Mouse (Mus musculus) embryonic facial prominence, embryonic 11.5 days (tissue): ENCODE results near the gene Trip6. TPM values are rescaled to one million over a fixed set of nuclear protein-coding genes. Genes with fewer than 3 reads are reported as not detected.
A peak's percentile ranks its signal among the peaks of the same experiment; 100 is the strongest.

Source experiments
- ATAC-seq: fragments of 200-750 bp; cut with Nextera tagmentation; replicated peaks from 2 replicates; pipeline ENCODE4 v1.8.0; 2017; ENCODE audit warnings: low read depth; ENCODE audit not compliant: insufficient number of reproducible peaks, low FRiP score, low TSS enrichment
- DNase-seq: peaks from one replicate; pipeline ENCODE4 v3.0.0-alpha.2; 2015; ENCODE audit warnings: low spot score
- H3K27ac ChIP-seq: fragments of 300-500 bp; sonication (generic); replicated peaks from 2 replicates; pipeline ENCODE4 v1.5.1; 2014; ENCODE audit warnings: mild to moderate bottlenecking, low read depth, low read length, control low read depth
- H3K27me3 ChIP-seq: fragments of 300-500 bp; sonication (generic); 2 replicates; pipeline ENCODE4 v1.6.1; 2014; ENCODE audit warnings: mild to moderate bottlenecking, low read length, moderate library complexity, mixed read lengths; ENCODE audit not compliant: control insufficient read depth, insufficient read depth
- H3K36me3 ChIP-seq: fragments of 300-500 bp; sonication (generic); replicated peaks from 2 replicates; pipeline ENCODE4 v1.6.1; 2014; ENCODE audit warnings: low read depth, mild to moderate bottlenecking, low read length, moderate library complexity, mixed read lengths; ENCODE audit not compliant: control insufficient read depth, insufficient read depth
- H3K4me1 ChIP-seq: fragments of 300-500 bp; sonication (generic); 2 replicates; pipeline ENCODE4 v1.6.1; 2014; ENCODE audit warnings: low read length, mixed read lengths; ENCODE audit not compliant: control insufficient read depth, insufficient read depth
- H3K4me2 ChIP-seq: fragments of 300-500 bp; sonication (generic); 2 replicates; pipeline ENCODE4 v1.6.1; 2014; ENCODE audit warnings: low read depth, mild to moderate bottlenecking, control low read depth, low read length, moderate library complexity
- H3K4me3 ChIP-seq: fragments of 300-500 bp; sonication (generic); 2 replicates; pipeline ENCODE4 v1.5.1; 2014; ENCODE audit warnings: low read depth, low read length, control low read depth
- H3K9ac ChIP-seq: fragments of 300-500 bp; sonication (generic); replicated peaks from 2 replicates; pipeline ENCODE4 v1.6.1; 2014; ENCODE audit warnings: mild to moderate bottlenecking, control low read depth, low read length
- H3K9me3 ChIP-seq: fragments of 300-500 bp; sonication (generic); replicated peaks from 2 replicates; pipeline ENCODE4 v1.6.1; 2016; ENCODE audit warnings: mild to moderate bottlenecking, low read length, inconsistent platforms, mixed read lengths; ENCODE audit not compliant: control insufficient read depth
- WGBS: fragments of 180-500 bp; shearing (Covaris S2); extraction: QIAGEN DNeasy Blood & Tissue Kit; methylation state at CpG from one replicate; pipeline ENCODE4 v1.1.7; 2014; 5-methylcytosine and 5-hydroxymethylcytosine counted together
- polyA plus RNA-seq: library from polyadenylated mRNA; unstranded; fragments of >200 nt; fragmentation: Nextera tagmentation; extraction: Ambion mirVana; gene quantifications from 2 replicates; pipeline ENCODE4 v1.2.1, GENCODE M21; 2014

Gene Trip6
- polyA plus RNA-seq, 1 experiment from 2014 or later = 40.3 TPM

DNA sequence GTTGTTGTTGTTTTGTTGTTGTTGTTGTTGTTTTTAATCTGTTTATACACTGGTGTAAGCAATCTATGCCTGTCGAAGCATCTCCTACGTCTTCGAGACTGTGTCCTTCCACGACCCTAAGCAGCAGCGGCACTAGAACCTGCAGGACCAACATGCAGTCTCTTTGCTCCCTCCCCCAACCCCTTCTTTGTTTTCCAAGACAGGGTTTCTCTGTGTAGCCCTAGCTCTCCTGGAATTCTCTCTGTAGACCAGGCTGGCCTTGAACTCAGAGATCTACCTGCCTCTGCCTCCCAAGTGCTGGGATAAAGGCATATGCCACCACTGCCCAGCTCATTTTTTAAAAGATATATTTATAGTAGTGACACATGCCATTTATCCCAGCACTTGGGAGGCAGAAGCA, 29.2 kb upstream of the Trip6 start:
- ATAC-seq (no peak), DNase-seq (no peak)
- WGBS = 92% methylated on average over 5 of the region's 5 CpGs

GRCm38 (mm10) chr5:137342407-137343012, 28.3 kb upstream of the Trip6 start:
- peaks cover 6% of the 10 kb centered on the region; the same call in 1 of the 2 replicates for H3K4me1 ChIP-seq
- no peaks in the 10 kb centered on the region for H3K9me3 ChIP-seq
- H3K36me3 ChIP-seq = no peaks in the 10 kb centered on the region
- no peak overlapping the region for H3K4me2 ChIP-seq
- no peak overlapping the region for H3K27ac ChIP-seq
- DNase-seq (no peak), ATAC-seq (no peak)
- no peak overlapping the region for H3K9ac ChIP-seq
- H3K4me3 ChIP-seq = no peak overlapping the region
- WGBS = 73% methylated on average over 7 of the region's 7 CpGs
- no peaks in the 10 kb centered on the region for H3K27me3 ChIP-seq

More for the DNA sequence above, 29.2 kb upstream of the Trip6 start:
- Histone ChIP-seq H3K4me1 (peaks cover 6% of the 10 kb centered on the region; the same call in 1 of the 2 replicates), H3K9ac (no peak overlapping the region), H3K36me3 (no peaks in the 10 kb centered on the region), H3K27me3 (no peaks in the 10 kb centered on the region), H3K9me3 (no peaks in the 10 kb centered on the region), H3K4me2 (no peak overlapping the region), H3K27ac (no peak overlapping the region), H3K4me3 (no peak overlapping the region)

GRCm38 (mm10) chr5:137340222-137340621, 26.0 kb upstream of the Trip6 start:
- Histone ChIP-seq H3K27me3 (no peaks in the 10 kb centered on the region), H3K4me3 (no peak overlapping the region), H3K9me3 (no peaks in the 10 kb centered on the region), H3K4me1 (peaks cover 6% of the 10 kb centered on the region; the same call in 1 of the 2 replicates), H3K36me3 (no peaks in the 10 kb centered on the region), H3K9ac (peak overlapping the region; percentile 70; the same call in 1 of the 2 replicates), H3K27ac (no peak overlapping the region; the same call in 1 of the 2 replicates), H3K4me2 (no peak overlapping the region)
- 77% methylated on average over 6 of the region's 6 CpGs for WGBS
- DNase-seq (no peak), ATAC-seq (no peak)

GRCm38 (mm10) chr5:137339290-137339979, 25.2 kb upstream of the Trip6 start:
- Histone ChIP-seq H3K9ac (peak overlapping the region; percentile 70), H3K9me3 (no peaks in the 10 kb centered on the region), H3K36me3 (no peaks in the 10 kb centered on the region), H3K4me3 (peak overlapping the region; percentile 34), H3K4me1 (peaks cover 6% of the 10 kb centered on the region; the same call in 1 of the 2 replicates), H3K27ac (no peak overlapping the region; the same call in 1 of the 2 replicates), H3K27me3 (no peaks in the 10 kb centered on the region), H3K4me2 (peak overlapping the region; percentile 74)
- WGBS = 5% methylated on average over 22 of the region's 22 CpGs
- DNase-seq (no peak), ATAC-seq (peak; percentile 42)

DNA sequence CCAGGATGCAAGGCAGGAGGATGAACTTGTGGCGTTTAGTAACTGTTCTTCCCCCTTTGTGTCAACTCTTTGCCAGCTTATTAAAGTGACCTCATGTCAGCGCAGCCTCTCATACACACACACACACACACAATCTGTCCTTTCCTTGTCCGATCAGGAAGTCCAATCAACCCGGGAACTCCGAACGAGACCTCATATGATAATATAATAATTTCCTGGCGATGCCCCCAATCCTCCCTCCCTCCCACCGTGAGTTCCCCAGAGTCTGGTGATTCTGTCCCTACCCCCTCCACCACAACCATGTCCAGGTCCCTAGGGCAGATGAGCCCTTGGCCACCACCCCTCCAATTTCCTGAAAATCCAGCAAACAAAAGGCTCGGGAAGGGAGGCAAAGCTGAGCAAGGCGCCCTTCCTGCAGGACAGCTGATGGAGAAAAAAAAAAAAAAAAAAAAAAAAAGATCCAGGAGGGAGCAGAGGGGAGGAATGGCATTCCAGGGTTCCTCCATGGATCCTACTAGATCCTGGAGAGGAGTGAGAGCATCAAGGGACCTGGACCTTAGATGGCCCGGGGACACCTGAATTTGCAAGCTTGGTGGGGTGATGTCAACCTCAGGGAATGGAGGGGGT, 24.6 kb upstream of the Trip6 start:
- H3K27me3 ChIP-seq = no peaks in the 10 kb centered on the region
- peak overlapping the region; percentile 70 for H3K9ac ChIP-seq
- peaks cover 6% of the 10 kb centered on the region; the same call in 1 of the 2 replicates for H3K4me1 ChIP-seq
- no peak for ATAC-seq
- peak overlapping the region; percentile 74 for H3K4me2 ChIP-seq
- peak overlapping the region; percentile 54 for H3K27ac ChIP-seq
- no peak for DNase-seq
- no peaks in the 10 kb centered on the region for H3K36me3 ChIP-seq
- no peaks in the 10 kb centered on the region for H3K9me3 ChIP-seq
- peak overlapping the region; percentile 34 for H3K4me3 ChIP-seq
- WGBS = under 1% methylated on average over 11 of the region's 11 CpGs

DNA sequence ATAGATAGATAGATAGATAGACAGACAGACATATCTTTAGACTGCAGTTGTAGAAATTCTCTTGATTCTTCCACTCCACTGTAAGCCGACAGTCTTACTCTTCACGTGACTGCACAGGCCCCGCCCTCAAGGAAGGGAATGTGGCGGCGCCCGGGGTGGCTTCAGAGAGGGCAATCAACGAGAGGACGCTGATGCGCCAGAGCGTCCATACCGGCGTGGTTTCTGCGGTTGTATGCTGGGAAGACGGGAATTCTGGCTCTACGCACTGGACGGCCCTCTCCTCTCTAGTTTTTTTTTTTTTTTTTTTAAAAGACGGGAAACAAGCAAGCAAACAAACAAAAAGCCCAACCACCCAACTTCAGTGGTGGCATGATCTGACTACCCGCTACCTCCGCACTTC, 24.1 kb upstream of the Trip6 start:
- peaks cover 6% of the 10 kb centered on the region; the same call in 1 of the 2 replicates for H3K4me1 ChIP-seq
- peak overlapping the region; percentile 70 for H3K9ac ChIP-seq
- H3K4me3 ChIP-seq = peak overlapping the region; percentile 34
- peak overlapping the region; percentile 54 for H3K27ac ChIP-seq
- peak; percentile 76 for ATAC-seq
- WGBS = under 1% methylated on average over 18 of the region's 19 CpGs
- peak; percentile 91 for DNase-seq
- no peaks in the 10 kb centered on the region for H3K36me3 ChIP-seq
- no peaks in the 10 kb centered on the region for H3K9me3 ChIP-seq
- no peaks in the 10 kb centered on the region for H3K27me3 ChIP-seq
- H3K4me2 ChIP-seq = peak overlapping the region; percentile 74

DNA sequence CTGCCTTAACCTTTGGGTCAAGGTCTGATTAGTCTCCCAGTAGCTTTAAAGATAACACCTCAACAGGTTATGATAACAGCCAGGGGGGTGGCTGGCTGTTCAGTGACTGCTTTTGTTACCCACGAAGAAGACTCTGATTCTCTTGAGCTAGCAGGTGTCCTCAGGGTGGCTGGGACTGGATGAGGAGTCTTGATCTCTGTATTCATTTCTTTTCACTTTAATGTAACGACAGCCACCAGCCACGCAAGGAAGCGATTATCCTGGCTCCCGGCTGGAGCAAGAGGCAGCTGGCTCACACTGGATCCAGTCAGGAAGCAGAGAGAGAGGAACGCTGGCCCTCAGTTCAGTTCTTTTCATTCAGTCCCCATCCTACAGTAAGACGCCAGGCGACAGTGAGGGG, 23.0 kb upstream of the Trip6 start:
- H3K27me3 ChIP-seq = no peaks in the 10 kb centered on the region
- H3K27ac ChIP-seq = no peak overlapping the region
- no peak overlapping the region for H3K4me2 ChIP-seq
- WGBS = 30% methylated on average over 8 of the region's 8 CpGs
- DNase-seq (no peak), ATAC-seq (no peak)
- H3K9me3 ChIP-seq = no peaks in the 10 kb centered on the region
- no peaks in the 10 kb centered on the region for H3K36me3 ChIP-seq
- peaks cover 6% of the 10 kb centered on the region; the same call in 1 of the 2 replicates for H3K4me1 ChIP-seq
- no peak overlapping the region for H3K9ac ChIP-seq
- H3K4me3 ChIP-seq = no peak overlapping the region

- WGBS = 75% methylated on average over 6 of the region's 6 CpGs
- Histone ChIP-seq H3K9me3 (no peaks in the 10 kb centered on the region), H3K4me1 (peaks cover 6% of the 10 kb centered on the region; the same call in 1 of the 2 replicates), H3K27me3 (no peaks in the 10 kb centered on the region), H3K4me2 (no peak overlapping the region), H3K27ac (no peak overlapping the region), H3K9ac (no peak overlapping the region), H3K36me3 (no peaks in the 10 kb centered on the region), H3K4me3 (no peak overlapping the region)
- no peak for DNase-seq
- ATAC-seq = no peak
These were observed 20.9 kb upstream of the Trip6 start for GRCm38 (mm10) chr5:137335066-137335465.
